Mouse (Mus musculus) forebrain, embryonic 14.5 days (tissue): ENCODE results near the gene 1520401A03Rik. TPM values are rescaled to one million over a fixed set of nuclear protein-coding genes. Genes with fewer than 3 reads are reported as not detected.

Experiments
- ATAC-seq: fragments of 200-750 bp; cut with Nextera tagmentation; 2 replicates; pipeline ENCODE4 v1.8.0; 2017; ENCODE audit warnings: mild to moderate bottlenecking, moderate library complexity
- DNase-seq: peaks from one replicate; pipeline ENCODE4 v3.0.0-alpha.2; 2015; ENCODE audit warnings: low spot score
- H3K27ac ChIP-seq: fragments of 300-500 bp; sonication (generic); 2 replicates; pipeline ENCODE4 v1.5.1; 2014; ENCODE audit warnings: low read depth, mild to moderate bottlenecking, control low read depth, low read length, moderate library complexity
- H3K27me3 ChIP-seq: fragments of 300-500 bp; sonication (generic); replicated peaks from 2 replicates; pipeline ENCODE4 v1.6.1; 2014; ENCODE audit warnings: low read length, control low read depth, mixed read lengths; ENCODE audit not compliant: control insufficient read depth, insufficient read depth
- H3K36me3 ChIP-seq: fragments of 300-500 bp; sonication (generic); 2 replicates; pipeline ENCODE4 v1.6.1; 2014; ENCODE audit warnings: low read length, control low read depth; ENCODE audit not compliant: control insufficient read depth, insufficient read depth
- H3K4me1 ChIP-seq: fragments of 300-500 bp; sonication (generic); 2 replicates; pipeline ENCODE4 v1.6.1; 2014; ENCODE audit warnings: antibody characterized with exemption, low read length, control low read depth; ENCODE audit not compliant: control insufficient read depth, insufficient read depth
- H3K4me2 ChIP-seq: fragments of 300-500 bp; sonication (generic); 2 replicates; pipeline ENCODE4 v1.6.1; 2014; ENCODE audit warnings: mild to moderate bottlenecking, control low read depth, low read length
- H3K4me3 ChIP-seq: fragments of 300-500 bp; sonication (generic); 2 replicates; pipeline ENCODE4 v1.5.1; 2014; ENCODE audit warnings: low read depth, low read length, control low read depth
- H3K9ac ChIP-seq: fragments of 300-500 bp; sonication (generic); 2 replicates; pipeline ENCODE4 v1.6.1; 2014; ENCODE audit warnings: mild to moderate bottlenecking, low read length, control low read depth, moderate library complexity
- H3K9me3 ChIP-seq: fragments of 300-500 bp; sonication (generic); replicated peaks from 2 replicates; pipeline ENCODE4 v1.6.1; 2016; ENCODE audit warnings: low read length, control low read depth, mixed read lengths; ENCODE audit not compliant: control insufficient read depth
- WGBS: fragments of 180-500 bp; shearing (Covaris S2); extraction: QIAGEN DNeasy Blood & Tissue Kit; methylation state at CpG from one replicate; pipeline ENCODE4 v1.1.7; 2014; 5-methylcytosine and 5-hydroxymethylcytosine counted together
- polyA plus RNA-seq: library from polyadenylated mRNA; unstranded; fragments of >200 nt; fragmentation: Nextera tagmentation; extraction: Ambion mirVana; gene quantifications from 2 replicates; pipeline ENCODE4 v1.2.1, GENCODE M21; 2014

1520401A03Rik gene
- polyA plus RNA-seq, 1 experiment from 2014 or later = not detected

GRCm38 (mm10) chr17:23758801-23759200 lies 36.2 kb upstream of the 1520401A03Rik start:
- no peak for ATAC-seq
- no peaks in the 10 kb centered on the region for H3K9me3 ChIP-seq
- DNase-seq = no peak
- H3K4me1 ChIP-seq = no peaks in the 10 kb centered on the region
- 63% methylated on average over 8 of the region's 8 CpGs for WGBS
- H3K9ac ChIP-seq = no peak overlapping the region
- no peaks in the 10 kb centered on the region for H3K27me3 ChIP-seq
- no peak overlapping the region for H3K4me3 ChIP-seq
- H3K36me3 ChIP-seq = peaks cover 81% of the 10 kb centered on the region
- H3K27ac ChIP-seq = no peak overlapping the region
- H3K4me2 ChIP-seq = no peak overlapping the region

DNA sequence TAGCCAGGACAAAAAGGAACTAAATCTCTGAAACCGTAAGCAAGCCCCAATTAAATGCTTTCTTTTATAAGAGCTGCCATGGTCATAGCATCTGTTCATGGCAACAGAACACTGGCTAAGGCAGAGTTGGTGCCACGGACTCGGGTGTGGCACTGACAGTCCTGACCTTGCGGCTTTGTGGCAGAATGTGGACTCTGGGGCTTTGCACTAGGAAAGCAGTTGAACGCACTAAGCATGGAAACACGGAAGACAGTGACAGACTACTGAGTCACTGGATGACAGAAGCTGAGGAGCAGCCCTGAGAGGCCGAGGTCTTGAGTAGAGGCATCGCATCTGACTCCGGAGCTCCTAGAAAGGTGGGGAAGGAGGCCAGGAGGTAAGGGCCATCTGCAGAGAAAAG lies 35.0 kb upstream of the 1520401A03Rik start:
- H3K4me3 ChIP-seq = no peak overlapping the region
- WGBS = 97% methylated on average over 9 of the region's 9 CpGs
- no peak for DNase-seq

GRCm38 (mm10) chr17:23755689-23756088 lies 33.1 kb upstream of the 1520401A03Rik start:
- Histone ChIP-seq H3K4me1 (no peaks in the 10 kb centered on the region), H3K4me2 (no peak overlapping the region), H3K27ac (no peak overlapping the region), H3K9me3 (no peaks in the 10 kb centered on the region), H3K36me3 (peaks cover 93% of the 10 kb centered on the region), H3K27me3 (no peaks in the 10 kb centered on the region), H3K9ac (no peak overlapping the region), H3K4me3 (no peak overlapping the region)
- DNase-seq (no peak), ATAC-seq (no peak)
- WGBS = 90% methylated on average over 13 of the region's 13 CpGs

More for the DNA sequence above, 35.0 kb upstream of the 1520401A03Rik start:
- Histone ChIP-seq H3K9me3 (no peaks in the 10 kb centered on the region), H3K9ac (no peak overlapping the region), H3K4me1 (no peaks in the 10 kb centered on the region), H3K27ac (no peak overlapping the region), H3K4me2 (no peak overlapping the region), H3K27me3 (no peaks in the 10 kb centered on the region), H3K36me3 (peaks cover 93% of the 10 kb centered on the region)
- no peak for ATAC-seq

DNA sequence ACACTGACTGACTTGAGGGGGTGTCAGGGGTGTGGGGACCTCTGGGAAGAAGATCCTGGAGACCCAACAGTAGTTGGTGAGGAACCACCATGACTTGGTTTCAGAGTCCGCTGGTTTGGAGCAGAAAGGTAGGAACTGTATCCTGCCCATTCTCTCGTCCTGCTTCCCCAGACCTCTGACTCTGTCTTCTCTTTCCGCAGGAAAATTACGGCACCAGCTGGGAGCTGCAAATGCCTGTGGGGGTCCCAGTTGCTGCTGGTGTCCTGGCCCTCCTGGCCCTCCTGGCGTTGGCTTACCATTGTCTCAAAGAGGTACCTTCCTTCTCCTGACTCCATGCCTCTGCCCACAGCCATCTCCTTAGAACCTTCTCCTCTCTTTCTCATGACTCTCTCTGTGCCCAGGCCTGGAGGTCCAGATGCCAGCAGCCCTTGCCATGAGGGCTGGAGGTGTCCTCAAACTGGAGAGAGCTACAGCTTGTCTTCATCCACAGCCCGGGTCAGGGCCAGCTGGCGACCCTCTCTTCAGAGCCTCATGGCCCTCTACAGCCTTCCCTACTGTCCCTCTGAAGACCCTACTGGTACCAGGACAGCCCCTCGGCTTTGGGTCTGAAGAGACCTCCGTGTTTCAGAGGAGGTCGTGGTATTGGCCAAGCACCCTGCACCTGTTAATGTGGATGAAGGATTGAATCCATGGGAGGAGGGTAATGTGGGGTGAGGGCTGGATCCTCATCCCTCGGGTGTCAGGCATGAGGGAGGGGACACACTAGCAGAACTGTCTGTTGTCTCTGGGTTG lies 27.0 kb upstream of the 1520401A03Rik start:
- H3K9me3 ChIP-seq = no peaks in the 10 kb centered on the region
- no peak overlapping the region for H3K4me3 ChIP-seq
- 86% methylated on average over 11 of the region's 11 CpGs for WGBS
- H3K9ac ChIP-seq = no peak overlapping the region; the same call in 1 of the 2 replicates
- H3K36me3 ChIP-seq = peaks cover 45% of the 10 kb centered on the region
- peaks cover 6% of the 10 kb centered on the region; the same call in 1 of the 2 replicates for H3K4me1 ChIP-seq
- DNase-seq (no peak), ATAC-seq (no peak)
- no peak overlapping the region for H3K4me2 ChIP-seq
- peaks cover 26% of the 10 kb centered on the region for H3K27me3 ChIP-seq
- H3K27ac ChIP-seq = no peak overlapping the region

GRCm38 (mm10) chr17:23748631-23749391 lies 26.2 kb upstream of the 1520401A03Rik start:
- DNase-seq (peak; percentile 85), ATAC-seq (no peak)
- H3K36me3 ChIP-seq = peaks cover 37% of the 10 kb centered on the region
- H3K4me3 ChIP-seq = no peak overlapping the region
- H3K4me2 ChIP-seq = no peak overlapping the region
- WGBS = 38% methylated on average over 10 of the region's 10 CpGs
- H3K27ac ChIP-seq = no peak overlapping the region
- no peak overlapping the region; the same call in 1 of the 2 replicates for H3K9ac ChIP-seq
- H3K4me1 ChIP-seq = peaks cover 6% of the 10 kb centered on the region; the same call in 1 of the 2 replicates
- H3K27me3 ChIP-seq = peaks cover 33% of the 10 kb centered on the region
- no peaks in the 10 kb centered on the region for H3K9me3 ChIP-seq

DNA sequence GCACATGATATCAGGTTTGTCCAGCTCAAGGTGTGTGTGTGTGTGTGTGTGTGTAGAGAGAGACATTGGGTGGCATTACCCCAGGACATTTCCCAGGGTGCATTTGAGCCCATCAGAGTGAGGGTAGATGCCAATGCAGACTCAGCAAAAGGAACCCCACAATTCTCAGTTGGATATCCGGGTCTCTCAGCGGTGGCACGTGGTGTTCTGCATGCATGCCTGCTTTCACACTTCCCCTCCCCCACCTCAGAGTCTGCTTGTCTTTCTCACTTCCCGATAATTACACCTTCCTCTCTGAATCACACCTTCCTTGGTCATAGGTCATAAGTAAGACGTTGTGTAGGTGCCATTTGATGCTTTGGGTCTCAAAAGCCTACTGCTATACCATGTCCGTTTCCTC lies 25.4 kb upstream of the 1520401A03Rik start:
- no peak overlapping the region for H3K4me3 ChIP-seq
- H3K9ac ChIP-seq = no peak overlapping the region
- 36% methylated on average over 6 of the region's 6 CpGs for WGBS
- H3K27me3 ChIP-seq = peaks cover 41% of the 10 kb centered on the region
- H3K4me1 ChIP-seq = peaks cover 6% of the 10 kb centered on the region; the same call in 1 of the 2 replicates
- no peaks in the 10 kb centered on the region for H3K9me3 ChIP-seq
- H3K27ac ChIP-seq = no peak overlapping the region
- peaks cover 30% of the 10 kb centered on the region for H3K36me3 ChIP-seq
- no peak for ATAC-seq
- no peak for DNase-seq
- no peak overlapping the region for H3K4me2 ChIP-seq

- 84% methylated on average over 3 of the region's 3 CpGs for WGBS
- DNase-seq (no peak), ATAC-seq (no peak)
- Histone ChIP-seq H3K4me2 (no peak overlapping the region), H3K27ac (no peak overlapping the region), H3K9ac (no peak overlapping the region), H3K9me3 (no peaks in the 10 kb centered on the region), H3K36me3 (peaks cover 24% of the 10 kb centered on the region), H3K4me1 (peaks cover 6% of the 10 kb centered on the region; the same call in 1 of the 2 replicates), H3K4me3 (no peak overlapping the region), H3K27me3 (peaks cover 46% of the 10 kb centered on the region)
These were observed 24.9 kb upstream of the 1520401A03Rik start for GRCm38 (mm10) chr17:23747471-23747870.

DNA sequence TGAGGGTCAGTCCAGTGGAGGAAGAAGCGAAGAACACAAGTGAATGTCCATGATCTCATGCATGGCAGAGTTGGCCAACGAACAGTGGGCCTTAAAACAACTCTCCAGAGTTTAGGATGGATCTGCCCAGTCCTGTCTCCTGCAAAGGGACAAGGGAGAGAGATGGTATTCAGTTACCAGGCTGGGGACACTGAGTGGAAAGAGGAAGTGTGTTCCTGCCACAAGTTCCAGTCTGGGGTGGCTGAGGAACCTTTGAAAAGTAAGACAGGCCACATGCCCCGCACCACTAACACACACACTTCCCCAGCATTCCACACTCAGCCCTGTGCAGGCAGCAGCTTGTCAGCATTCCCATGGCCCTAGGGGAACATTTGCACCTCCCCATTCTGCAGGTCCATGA lies 24.2 kb upstream of the 1520401A03Rik start:
- WGBS = 77% methylated on average over 3 of the region's 3 CpGs
- ATAC-seq (no peak), DNase-seq (no peak)
- Histone ChIP-seq H3K27ac (no peak overlapping the region), H3K9ac (no peak overlapping the region), H3K36me3 (peaks cover 17% of the 10 kb centered on the region), H3K4me3 (no peak overlapping the region), H3K4me1 (peaks cover 9% of the 10 kb centered on the region; the same call in 1 of the 2 replicates), H3K9me3 (no peaks in the 10 kb centered on the region), H3K4me2 (no peak overlapping the region), H3K27me3 (peaks cover 53% of the 10 kb centered on the region)
